ENCODE assay signal across 8 mouse cellular contexts in genomic region chr6:15793602-15794345, GRCm38 (mm10).
DNase-seq lines count a peak whose midpoint lies in the region; ATAC-seq and TF ChIP-seq lines count a peak whose summit lies in the region.

No protein-coding gene starts in this region.

- no peak for TF ChIP-seq POLR2A in heart, adult 2 months (IDR thresholded peaks at IDR 0.05; ENCODE audit: insufficient read depth, low read depth, low read length)

- peak; percentile 60 to 72 for DNase-seq in heart, adult 2 months
- peak; percentile 8 to 20 for DNase-seq in adrenal gland, postnatal 4 days (ENCODE audit: low spot score in 2 of 2)
- no peak for DNase-seq in spleen, postnatal 4 days (ENCODE audit: low spot score in 2 of 2)

- TF ChIP-seq CTCF in heart, adult 2 months (IDR thresholded peaks at IDR 0.05), result 0 out of 2 replicates have a peak, but pooled peaks have one; percentile 3

- ATAC-seq in heart, embryonic 11.5 days (replicated peaks; ENCODE audit: insufficient number of reproducible peaks, low FRiP score, low TSS enrichment), result no peak
- ATAC-seq in hematopoietic stem cell, adult 5-6 weeks (replicated peaks in 1 of 2; ENCODE audit: insufficient read depth in 1 of 2, low FRiP score in 2 of 2, low TSS enrichment in 1 of 2, low read depth in 1 of 2, poor library complexity in 2 of 2, severe bottlenecking in 2 of 2), result peak; percentile 35 to 46; a peak in 3 of 4 replicates
- peak; percentile 58 for ATAC-seq in megakaryocyte, adult 5-6 weeks (ENCODE audit: poor library complexity, severe bottlenecking)
- ATAC-seq in frontal cortex, adult (ENCODE audit: low TSS enrichment), result no peak
- ATAC-seq in hindbrain, embryonic 13.5 days (ENCODE audit: low FRiP score), result no peak

- WGBS in heart, adult 2 months, result 30% methylated on average over 8 of the region's 8 CpGs
- 71% methylated on average over 8 of the region's 8 CpGs for WGBS in heart, embryonic 11.5 days (ENCODE audit: insufficient replicate concordance)
- WGBS in hindbrain, embryonic 13.5 days, result 88% methylated on average over 8 of the region's 8 CpGs

- peak overlapping the region; percentile 86 for H3K27ac ChIP-seq in heart, adult 2 months
- H3K27ac ChIP-seq in heart, embryonic 11.5 days (ENCODE audit: low read depth, low read length), result no peak overlapping the region
- H3K27ac ChIP-seq in hindbrain, embryonic 13.5 days, result no peak overlapping the region

- intact Hi-C loops in heart, adult 2 months (cut with DNase I), result loop anchor here (5.0 to 10.0 kb wide), 3 partner anchors 121 to 891 kb away; partner anchors contain the start of gene Foxp2

- no peaks in the 10 kb centered on the region for H3K9me3 ChIP-seq in heart, embryonic 11.5 days (replicated peaks; ENCODE audit: control insufficient read depth, low read length)
- H3K9me3 ChIP-seq in hindbrain, embryonic 13.5 days, result no peaks in the 10 kb centered on the region

- peaks cover 4% of the 10 kb centered on the region for H3K36me3 ChIP-seq in heart, adult 2 months (ENCODE audit: control insufficient read depth, insufficient read depth, low read length)
- no peaks in the 10 kb centered on the region for H3K36me3 ChIP-seq in heart, embryonic 11.5 days (ENCODE audit: control insufficient read depth, insufficient read depth, low read length)
- no peaks in the 10 kb centered on the region for H3K36me3 ChIP-seq in hindbrain, embryonic 13.5 days

- H3K9ac ChIP-seq in heart, adult 2 months (ENCODE audit: low read depth, low read length), result peak overlapping the region; percentile 69
- H3K9ac ChIP-seq in heart, embryonic 11.5 days (ENCODE audit: low read depth, low read length), result no peak overlapping the region
- no peak overlapping the region for H3K9ac ChIP-seq in hindbrain, embryonic 13.5 days

- peak overlapping the region; percentile 24 for H3K4me3 ChIP-seq in heart, adult 2 months
- no peak overlapping the region for H3K4me3 ChIP-seq in heart, embryonic 11.5 days (ENCODE audit: low read depth, low read length)
- H3K4me3 ChIP-seq in hindbrain, embryonic 13.5 days, result no peak overlapping the region

- H3K4me1 ChIP-seq in heart, adult 2 months (ENCODE audit: control insufficient read depth, insufficient read depth, low read length), result peaks cover 19% of the 10 kb centered on the region
- H3K4me1 ChIP-seq in heart, embryonic 11.5 days (ENCODE audit: control insufficient read depth, insufficient read depth, low read length), result no peaks in the 10 kb centered on the region
- H3K4me1 ChIP-seq in hindbrain, embryonic 13.5 days (replicated peaks), result peaks cover 11% of the 10 kb centered on the region

- no peaks in the 10 kb centered on the region for H3K27me3 ChIP-seq in heart, adult 2 months (ENCODE audit: control insufficient read depth, insufficient read depth, low read length)
- no peaks in the 10 kb centered on the region for H3K27me3 ChIP-seq in heart, embryonic 11.5 days (ENCODE audit: control insufficient read depth, insufficient read depth, low read length)
- H3K27me3 ChIP-seq in hindbrain, embryonic 13.5 days, result no peaks in the 10 kb centered on the region

- H3K4me2 ChIP-seq in heart, embryonic 11.5 days, result no peak overlapping the region
- H3K4me2 ChIP-seq in hindbrain, embryonic 13.5 days, result no peak overlapping the region

- no peak for TF ChIP-seq EP300 in heart, adult 2 months (IDR thresholded peaks at IDR 0.05; ENCODE audit: insufficient read depth, low read depth, low read length)

- H3K79me2 ChIP-seq in heart, adult 2 months (replicated peaks; ENCODE audit: control insufficient read depth, insufficient read depth, low read length), result no peaks in the 10 kb centered on the region

Comparison
In these comparisons a context has a peak if more than half of its experiments do, and no peak if none do; other contexts are left out.
1. DNase-seq: peak in heart, adult 2 months (2 of 2) and adrenal gland, postnatal 4 days (2 of 2); none in spleen, postnatal 4 days (0 of 2).
2. ATAC-seq: peak in hematopoietic stem cell, adult 5-6 weeks (2 of 2) and megakaryocyte, adult 5-6 weeks (single experiment); none in heart, embryonic 11.5 days (single experiment), frontal cortex, adult (single experiment) and hindbrain, embryonic 13.5 days (single experiment).